Mouse (Mus musculus) kidney, adult 18-20 months (tissue): ENCODE data around the gene Adsl.
"Not testable (repeated sequence)": the region's sequence is repeated elsewhere in the genome, so short reads cannot be mapped to it uniquely, and the experiment has no call there.

Source experiments
- DNase-seq: peaks from one replicate; pipeline ENCODE4 v3.0.0; 2021

Gene Adsl

GRCm38 (mm10) chr15:80948145-80949135, at the start of gene Adsl:
TSS of gene Adsl (plus strand) at chr15:80948490.
- peak; percentile 92 for DNase-seq

DNA sequence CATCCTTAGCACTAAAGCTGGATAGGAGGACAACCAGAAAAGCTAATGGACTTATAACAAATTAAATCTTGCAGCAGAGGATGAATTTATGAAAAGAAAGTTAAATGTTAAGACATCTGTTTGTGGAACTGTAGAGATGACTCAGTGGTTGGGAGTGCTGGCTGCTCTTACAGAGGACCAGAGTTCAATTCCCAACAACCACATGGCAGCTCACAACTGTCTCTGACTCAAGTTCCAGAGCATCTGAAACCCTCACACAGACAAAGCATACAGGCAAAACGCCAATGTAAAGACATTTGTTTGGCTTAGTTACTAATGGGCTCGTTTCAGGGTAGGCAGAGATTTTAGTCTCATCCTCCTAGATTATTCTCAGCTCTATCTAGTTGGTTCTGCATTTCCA, 48.5 kb upstream of the Adsl start:
- no peak for DNase-seq

- DNase-seq, result no peak
These were observed 46.3 kb upstream of the Adsl start for GRCm38 (mm10) chr15:80901806-80902513.

DNA sequence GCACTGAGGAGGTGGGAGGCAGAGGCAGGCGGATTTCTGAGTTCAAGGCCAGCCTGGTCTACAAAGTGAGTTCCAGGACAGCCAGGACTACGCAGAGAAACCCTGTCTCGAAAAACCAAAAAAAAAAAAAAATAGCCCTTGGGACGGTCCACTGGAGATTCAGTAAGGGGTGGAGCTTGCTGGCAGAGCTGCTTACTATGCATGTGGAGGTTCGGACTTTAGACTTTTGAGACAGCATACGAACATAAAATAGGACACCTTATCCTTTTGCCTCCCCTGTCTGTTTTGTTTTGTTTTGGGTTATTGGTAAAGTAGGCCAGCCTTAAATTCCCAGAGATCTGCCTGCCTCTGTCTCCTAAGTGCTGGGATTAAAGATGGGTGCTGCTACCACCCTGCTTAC, 43.5 kb upstream of the Adsl start:
- DNase-seq, result not testable (repeated sequence)

DNA sequence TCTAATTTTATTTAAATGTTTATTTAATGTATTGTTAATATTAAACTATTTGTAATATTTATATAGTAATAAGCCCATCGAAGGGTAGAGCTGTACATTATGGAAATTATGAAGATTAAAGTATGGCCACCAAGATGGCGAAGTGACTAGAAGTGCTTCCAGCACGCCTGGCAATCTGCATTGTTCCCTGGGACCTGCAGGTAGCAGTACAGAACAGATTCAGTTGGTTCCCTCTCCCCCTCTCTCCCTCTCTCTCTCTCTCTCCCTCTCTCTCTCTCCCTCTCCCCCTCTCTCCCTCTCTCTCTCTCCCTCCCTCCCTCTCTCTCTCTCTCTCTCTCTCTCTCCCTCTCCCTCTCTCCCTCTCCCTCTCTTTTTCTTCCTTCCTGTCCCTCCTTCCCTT, 38.1 kb upstream of the Adsl start:
- no peak for DNase-seq

DNA sequence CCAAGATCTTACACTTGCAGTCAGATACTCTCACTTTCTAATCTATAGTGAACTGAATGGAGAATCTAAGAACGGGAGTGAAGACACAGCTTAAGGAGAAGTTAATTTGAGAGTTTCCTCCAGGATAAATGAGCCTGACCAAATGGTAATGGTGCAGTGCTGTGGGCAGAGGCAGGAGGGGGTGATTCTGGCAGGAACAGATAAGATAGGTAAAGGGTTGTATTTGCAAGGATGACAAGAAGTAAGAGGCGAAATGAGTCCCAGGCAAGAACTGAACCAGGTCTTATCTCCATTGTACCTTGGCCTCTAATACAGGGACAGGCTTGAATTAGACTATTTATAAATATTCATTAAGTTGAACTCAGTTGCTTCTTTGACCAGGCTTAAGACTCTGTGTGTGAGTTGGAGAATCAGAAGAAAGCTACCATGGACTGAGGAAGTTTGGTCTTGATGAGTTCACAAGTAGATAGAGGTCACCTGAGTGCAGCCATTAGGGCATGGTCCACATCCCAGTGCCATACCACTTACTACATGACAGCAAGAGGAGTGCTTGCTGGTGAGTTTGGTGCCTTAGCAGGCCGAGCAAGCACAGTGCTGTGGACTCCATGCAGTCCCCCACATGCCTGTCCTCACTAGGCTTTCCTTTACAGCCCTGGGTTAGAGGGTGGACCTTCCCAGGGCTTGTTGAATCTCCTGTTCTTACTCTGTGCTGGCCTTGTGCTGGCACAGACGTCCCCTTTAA, 37.3 kb upstream of the Adsl start:
- no peak for DNase-seq

- DNase-seq, result peak; percentile 12
These were observed 36.1 kb upstream of the Adsl start for GRCm38 (mm10) chr15:80912175-80912574.

DNA sequence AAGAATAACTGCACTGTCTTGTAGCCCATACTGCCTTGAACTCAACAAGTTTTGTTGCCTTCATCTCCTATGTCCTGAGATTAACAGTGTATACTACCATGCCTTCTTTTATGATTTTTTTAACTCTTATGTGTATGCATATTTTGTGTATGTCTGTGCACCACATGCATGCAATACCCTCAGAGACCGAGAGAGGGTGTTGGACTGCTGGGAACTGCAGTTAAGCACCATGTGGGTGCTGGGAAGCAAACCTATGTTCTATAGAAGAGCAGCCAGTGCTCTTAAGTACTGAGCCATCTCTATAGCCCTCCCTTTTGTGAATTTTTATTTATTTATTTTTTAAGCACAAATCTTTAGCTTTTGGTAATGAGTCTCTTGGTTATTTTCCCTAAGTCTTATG, 34.5 kb upstream of the Adsl start:
- DNase-seq, result no peak

GRCm38 (mm10) chr15:80915850-80916249, 32.4 kb upstream of the Adsl start:
- DNase-seq, result peak; percentile 42

DNA sequence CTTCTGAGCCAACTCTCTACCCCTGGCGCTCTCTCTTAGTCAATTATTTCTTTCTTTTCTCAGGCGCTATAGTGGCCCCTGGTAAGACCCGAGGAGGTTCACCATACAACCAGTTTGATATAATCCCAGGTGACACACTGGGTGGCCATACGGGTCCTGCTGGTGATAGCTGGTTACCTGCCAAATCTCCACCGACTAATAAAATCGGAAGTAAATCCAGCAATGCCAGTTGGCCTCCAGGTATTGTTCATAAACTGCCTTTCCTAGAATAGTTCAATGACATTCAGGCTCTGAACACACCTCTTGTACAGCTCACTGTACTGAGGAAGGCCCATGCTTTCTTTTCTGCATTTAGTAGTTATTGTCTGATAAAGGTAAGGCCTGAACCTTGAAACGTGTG, 31.7 kb upstream of the Adsl start:
- DNase-seq, result no peak

- no peak for DNase-seq
These were observed 27.9 kb upstream of the Adsl start for GRCm38 (mm10) chr15:80920346-80920745.

- DNase-seq, result no peak
These were observed 26.5 kb upstream of the Adsl start for GRCm38 (mm10) chr15:80921781-80922180.

DNA sequence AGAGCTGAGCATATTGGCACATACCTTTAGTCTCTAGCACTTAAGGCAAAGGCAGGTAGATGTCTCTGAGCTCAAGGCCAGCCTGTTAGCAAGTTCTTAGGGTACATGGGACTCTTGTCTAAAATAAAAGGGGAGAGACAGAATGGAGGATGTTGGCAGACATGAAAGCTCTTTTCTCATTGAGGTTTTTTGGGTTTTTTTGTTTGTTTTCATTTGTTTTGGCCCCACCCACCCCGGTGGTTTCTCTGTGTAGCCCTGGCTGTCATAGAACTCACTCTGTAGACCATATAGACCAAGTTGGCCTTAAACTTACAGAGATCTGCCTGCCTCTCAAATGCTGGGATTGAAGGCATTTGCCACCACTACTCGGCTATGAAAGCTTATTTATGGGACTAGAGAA, 24.1 kb upstream of the Adsl start:
- no peak for DNase-seq

DNA sequence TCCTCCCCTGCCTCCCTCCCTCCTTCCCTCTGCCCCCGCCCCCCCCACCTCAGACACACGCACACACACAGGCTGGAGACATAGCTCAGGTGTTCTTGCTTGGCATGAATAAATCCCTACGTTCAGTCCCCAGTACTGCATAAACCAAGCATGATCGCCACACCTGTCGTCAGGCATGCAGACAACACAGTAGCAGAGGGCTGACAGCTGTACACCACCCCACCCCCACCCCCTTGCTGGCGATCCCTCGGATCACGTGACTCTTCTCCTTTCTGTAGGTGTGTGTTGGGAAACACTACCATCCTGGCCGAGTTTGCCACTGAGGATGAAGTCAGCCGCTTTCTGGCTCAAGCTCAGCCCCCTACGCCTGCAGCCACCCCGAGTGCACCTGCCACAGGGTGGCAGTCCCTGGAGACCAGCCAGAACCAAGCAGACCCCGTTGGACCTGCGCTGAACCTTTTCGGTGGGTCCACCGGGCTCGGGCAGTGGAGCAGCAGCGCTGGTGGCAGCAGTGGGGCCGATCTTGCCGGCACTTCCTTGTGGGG, 19.4 kb upstream of the Adsl start:
- DNase-seq, result no peak

GRCm38 (mm10) chr15:80930048-80930571, 18.2 kb upstream of the Adsl start:
- no peak for DNase-seq

DNA sequence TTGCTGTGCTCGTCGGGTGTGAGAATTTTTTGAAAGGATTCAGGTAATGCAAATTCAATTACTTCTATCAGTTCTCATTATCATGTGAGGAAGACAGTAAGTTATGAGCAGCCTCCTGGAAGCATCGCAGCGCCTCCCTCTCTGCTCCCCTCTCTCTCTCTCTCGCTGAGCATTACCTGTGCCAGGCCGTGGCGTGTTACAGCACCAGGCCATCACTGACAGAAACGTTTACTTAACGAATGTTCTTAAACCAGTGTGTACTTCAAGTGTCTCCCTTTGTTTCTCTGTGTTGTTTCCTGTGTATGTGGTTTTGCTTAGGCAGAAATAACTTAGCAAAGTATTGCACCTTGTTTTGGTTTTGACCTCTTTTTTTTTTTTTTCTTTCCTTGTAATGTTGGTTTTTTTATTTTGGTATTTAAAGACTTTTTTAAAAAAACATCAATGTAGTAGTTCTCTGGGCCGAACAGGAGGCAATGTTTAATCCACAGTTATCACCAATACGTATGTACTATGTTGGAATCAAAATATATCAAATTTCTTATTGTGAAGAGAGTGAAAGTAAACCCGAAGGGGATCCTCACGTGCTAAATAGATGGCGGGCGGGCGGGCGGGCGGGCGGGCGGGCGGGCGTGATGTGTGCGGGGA, 17.5 kb upstream of the Adsl start:
- DNase-seq, result not testable (repeated sequence)

DNA sequence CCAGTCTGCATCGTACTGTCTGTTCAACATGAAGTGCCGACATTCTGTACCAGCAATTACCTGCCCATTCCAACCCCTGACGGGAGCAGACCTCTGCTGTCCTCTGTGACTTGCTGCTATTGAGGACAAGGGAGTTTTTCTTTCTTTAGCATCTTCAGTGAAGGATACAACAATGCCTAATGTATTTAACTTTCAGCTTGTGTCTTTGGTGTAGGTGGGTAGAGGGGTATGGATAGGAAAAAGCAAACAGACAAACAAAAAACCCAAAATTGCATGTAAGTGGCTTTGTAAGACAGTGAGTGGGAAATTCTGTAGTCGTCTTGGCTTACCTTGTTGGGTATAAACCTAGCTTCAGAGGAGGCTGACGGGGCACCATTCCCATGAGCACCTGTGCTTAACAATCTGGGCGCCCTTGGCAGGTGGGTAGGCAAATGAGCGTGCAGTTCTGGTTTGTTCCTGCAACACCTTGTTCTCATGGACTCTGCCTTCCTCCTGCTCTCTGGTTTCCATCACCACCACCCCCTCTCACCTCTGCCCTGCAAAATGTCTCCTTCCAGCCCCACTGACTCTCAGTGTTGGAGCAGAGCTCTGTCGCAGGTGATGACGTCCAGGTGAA, 16.8 kb upstream of the Adsl start:
- no peak for DNase-seq

DNA sequence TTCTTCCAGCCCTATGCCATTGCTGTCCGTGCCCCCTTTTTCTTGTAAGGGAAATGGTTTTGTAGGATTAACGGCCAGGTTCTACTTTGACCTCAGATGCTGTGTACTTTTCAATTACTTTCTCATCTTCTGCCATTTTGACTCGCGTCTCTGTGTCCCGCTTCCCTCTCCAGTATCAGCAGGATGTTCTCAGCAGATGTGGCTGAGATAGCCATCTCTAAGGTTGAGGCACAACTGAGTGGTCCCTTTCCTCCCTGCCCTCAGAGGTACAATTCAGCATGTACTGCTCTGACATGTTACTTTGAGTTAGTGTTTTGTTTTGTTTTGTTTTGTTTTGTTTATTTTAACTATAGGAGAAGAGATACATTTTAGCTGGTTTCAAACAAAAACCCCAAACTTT, 13.4 kb upstream of the Adsl start:
- DNase-seq, result no peak

GRCm38 (mm10) chr15:80936686-80937085, 11.6 kb upstream of the Adsl start:
- DNase-seq, result no peak

GRCm38 (mm10) chr15:80938615-80939014, 9.7 kb upstream of the Adsl start:
- DNase-seq, result no peak

DNA sequence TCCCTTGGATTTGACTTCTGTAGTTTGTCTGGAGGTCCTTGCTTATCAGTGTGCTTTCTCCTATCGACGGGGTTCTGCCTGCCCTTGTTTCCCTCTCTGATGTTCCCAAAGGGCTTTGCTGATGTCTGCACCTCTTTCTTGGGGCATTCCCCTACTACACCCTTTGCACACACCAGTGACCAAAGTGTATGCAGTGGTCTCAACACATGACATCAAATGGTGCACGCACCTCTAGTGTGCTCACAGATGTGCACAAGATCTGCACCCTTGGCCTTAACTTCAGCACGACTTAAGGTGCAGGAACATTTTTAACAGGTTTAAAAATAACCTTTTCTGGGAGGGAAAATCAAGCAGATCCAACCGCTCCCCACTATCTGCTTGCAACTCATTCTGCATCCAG, 8.9 kb upstream of the Adsl start:
- no peak for DNase-seq
